Mouse (Mus musculus) hindbrain, embryonic 10.5 days (tissue): ENCODE data around the gene Cckbr. TPM values are rescaled to one million over a fixed set of nuclear protein-coding genes. Genes with fewer than 3 reads are reported as not detected.
"Not testable (repeated sequence)": the region's sequence is repeated elsewhere in the genome, so short reads cannot be mapped to it uniquely, and the experiment has no call there.

Experiments
- DNase-seq: peaks from one replicate; pipeline ENCODE4 v3.0.0-alpha.2; 2017; ENCODE audit warnings: low spot score
- H3K27ac ChIP-seq: fragments of 300-500 bp; sonication (generic); 2 replicates; pipeline ENCODE4 v1.5.1; 2016; ENCODE audit warnings: mild to moderate bottlenecking, moderate library complexity
- H3K27me3 ChIP-seq: fragments of 300-500 bp; sonication (generic); 2 replicates; pipeline ENCODE4 v1.6.1; 2016; ENCODE audit warnings: mild to moderate bottlenecking; ENCODE audit not compliant: poor library complexity, insufficient read depth, severe bottlenecking
- H3K36me3 ChIP-seq: fragments of 300-500 bp; sonication (generic); 2 replicates; pipeline ENCODE4 v1.6.1; 2016; ENCODE audit warnings: mild to moderate bottlenecking, moderate library complexity
- H3K4me1 ChIP-seq: fragments of 300-500 bp; sonication (generic); replicated peaks from 2 replicates; pipeline ENCODE4 v1.6.1; 2016; ENCODE audit warnings: mild to moderate bottlenecking
- H3K4me3 ChIP-seq: fragments of 300-500 bp; sonication (generic); 2 replicates; pipeline ENCODE4 v1.5.1; 2016; ENCODE audit warnings: mild to moderate bottlenecking, moderate library complexity
- H3K9me3 ChIP-seq: fragments of 300-500 bp; sonication (generic); 2 replicates; pipeline ENCODE4 v1.6.1; 2016; ENCODE audit warnings: mild to moderate bottlenecking, moderate library complexity
- WGBS: fragments of 180-500 bp; shearing (Covaris S2); methylation state at CpG from one replicate; pipeline ENCODE4 v1.1.7; 2016; 5-methylcytosine and 5-hydroxymethylcytosine counted together
- polyA plus RNA-seq: library from polyadenylated mRNA; unstranded; fragments of >200 nt; fragmentation: Nextera tagmentation; extraction: Ambion mirVana; gene quantifications from 2 replicates; pipeline ENCODE4 v1.2.1, GENCODE M21; 2016

Cckbr gene
- 0.49 and 0.60 TPM in 2 replicates for polyA plus RNA-seq

- H3K9me3 ChIP-seq, result no peaks in the 10 kb centered on the region
- 2% methylated on average over 31 of the region's 31 CpGs for WGBS
- H3K27me3 ChIP-seq, result peaks cover 51% of the 10 kb centered on the region
- no peaks in the 10 kb centered on the region for H3K36me3 ChIP-seq
- peaks cover 14% of the 10 kb centered on the region; the same call in 1 of the 2 replicates for H3K4me1 ChIP-seq
- H3K4me3 ChIP-seq, result peak within 1 kb of the TSS; percentile 61
- H3K27ac ChIP-seq, result peak within 1 kb of the TSS; percentile 74
- peak; percentile 44 for DNase-seq
These were observed at the start of gene Cckbr for GRCm38 (mm10) chr7:105425424-105426043. Gene Cckbr, plus strand, starts transcription at chr7:105425731.

- H3K4me3 ChIP-seq, result no peak overlapping the region
- no peaks in the 10 kb centered on the region for H3K27me3 ChIP-seq
- H3K4me1 ChIP-seq, result no peaks in the 10 kb centered on the region
- H3K36me3 ChIP-seq, result peaks cover 100% of the 10 kb centered on the region
- DNase-seq, result no peak
- no peak overlapping the region for H3K27ac ChIP-seq
- H3K9me3 ChIP-seq, result no peaks in the 10 kb centered on the region
- 92% methylated on average over 3 of the region's 3 CpGs for WGBS
These were observed 45.2 kb upstream of the Cckbr start for GRCm38 (mm10) chr7:105380329-105380728.

GRCm38 (mm10) chr7:105387696-105388095, 37.8 kb upstream of the Cckbr start:
- Histone ChIP-seq H3K9me3 (no peaks in the 10 kb centered on the region), H3K4me3 (no peak overlapping the region), H3K27me3 (no peaks in the 10 kb centered on the region), H3K27ac (no peak overlapping the region), H3K36me3 (peaks cover 78% of the 10 kb centered on the region), H3K4me1 (no peaks in the 10 kb centered on the region)
- 91% methylated on average over 2 of the region's 2 CpGs for WGBS
- no peak for DNase-seq

GRCm38 (mm10) chr7:105390236-105390635, 35.3 kb upstream of the Cckbr start:
- Histone ChIP-seq H3K9me3 (no peaks in the 10 kb centered on the region), H3K36me3 (peaks cover 60% of the 10 kb centered on the region), H3K4me1 (no peaks in the 10 kb centered on the region), H3K27ac (no peak overlapping the region), H3K4me3 (no peak overlapping the region), H3K27me3 (no peaks in the 10 kb centered on the region)
- DNase-seq, result no peak
- 93% methylated on average over 2 of the region's 2 CpGs for WGBS

- H3K27ac ChIP-seq, result no peak overlapping the region
- H3K4me1 ChIP-seq, result peaks cover 14% of the 10 kb centered on the region
- no peaks in the 10 kb centered on the region for H3K9me3 ChIP-seq
- no peak for DNase-seq
- H3K27me3 ChIP-seq, result no peaks in the 10 kb centered on the region
- no peak overlapping the region for H3K4me3 ChIP-seq
- WGBS, result 87% methylated on average over 1 of the region's 1 CpGs
- H3K36me3 ChIP-seq, result peaks cover 25% of the 10 kb centered on the region
These were observed 30.9 kb upstream of the Cckbr start for GRCm38 (mm10) chr7:105394606-105395005.

- Histone ChIP-seq H3K27ac (no peak overlapping the region), H3K36me3 (peaks cover 19% of the 10 kb centered on the region), H3K4me1 (peaks cover 14% of the 10 kb centered on the region), H3K27me3 (no peaks in the 10 kb centered on the region), H3K9me3 (no peaks in the 10 kb centered on the region), H3K4me3 (no peak overlapping the region)
- DNase-seq, result no peak
These were observed 30.3 kb upstream of the Cckbr start for GRCm38 (mm10) chr7:105395131-105395820.

- no peak overlapping the region for H3K27ac ChIP-seq
- peaks cover 16% of the 10 kb centered on the region for H3K36me3 ChIP-seq
- DNase-seq, result no peak
- H3K9me3 ChIP-seq, result no peaks in the 10 kb centered on the region
- no peak overlapping the region for H3K4me3 ChIP-seq
- H3K27me3 ChIP-seq, result no peaks in the 10 kb centered on the region
- peaks cover 22% of the 10 kb centered on the region for H3K4me1 ChIP-seq
These were observed 29.4 kb upstream of the Cckbr start for GRCm38 (mm10) chr7:105396126-105396525.

GRCm38 (mm10) chr7:105399058-105399934, 26.2 kb upstream of the Cckbr start:
- peaks cover 22% of the 10 kb centered on the region for H3K4me1 ChIP-seq
- peak overlapping the region; percentile 93 for H3K27ac ChIP-seq
- H3K27me3 ChIP-seq, result no peaks in the 10 kb centered on the region
- H3K36me3 ChIP-seq, result peaks cover 14% of the 10 kb centered on the region
- no peak for DNase-seq
- H3K9me3 ChIP-seq, result no peaks in the 10 kb centered on the region
- WGBS, result 3% methylated on average over 25 of the region's 25 CpGs
- H3K4me3 ChIP-seq, result peak overlapping the region; percentile 88

GRCm38 (mm10) chr7:105399935-105400624, 25.5 kb upstream of the Cckbr start, which contains the start of gene Fam160a2:
Gene Fam160a2, minus strand, starts transcription at chr7:105400054.
- H3K4me3 ChIP-seq, result peak within 1 kb of the TSS; percentile 88
- peak; percentile 100 for DNase-seq
- peak within 1 kb of the TSS; percentile 93 for H3K27ac ChIP-seq
- under 1% methylated on average over 55 of the region's 55 CpGs for WGBS
- H3K9me3 ChIP-seq, result no peaks in the 10 kb centered on the region
- peaks cover 22% of the 10 kb centered on the region for H3K4me1 ChIP-seq
- peaks cover 11% of the 10 kb centered on the region; the same call in 1 of the 2 replicates for H3K36me3 ChIP-seq
- no peaks in the 10 kb centered on the region for H3K27me3 ChIP-seq

GRCm38 (mm10) chr7:105404268-105404667, 21.3 kb upstream of the Cckbr start, which contains the start of gene Cnga4:
Gene Cnga4, plus strand, starts transcription at chr7:105404568.
- H3K36me3 ChIP-seq, result no peaks in the 10 kb centered on the region
- H3K27ac ChIP-seq, result no peak within 1 kb of the TSS
- WGBS, result 74% methylated on average over 5 of the region's 5 CpGs
- H3K9me3 ChIP-seq, result no peaks in the 10 kb centered on the region
- no peak within 1 kb of the TSS for H3K4me3 ChIP-seq
- H3K4me1 ChIP-seq, result peaks cover 11% of the 10 kb centered on the region
- no peaks in the 10 kb centered on the region for H3K27me3 ChIP-seq
- no peak for DNase-seq

- H3K9me3 ChIP-seq, result no peaks in the 10 kb centered on the region
- no peaks in the 10 kb centered on the region for H3K27me3 ChIP-seq
- no peak overlapping the region for H3K27ac ChIP-seq
- 79% methylated on average over 1 of the region's 1 CpGs for WGBS
- no peaks in the 10 kb centered on the region for H3K36me3 ChIP-seq
- no peak for DNase-seq
- H3K4me3 ChIP-seq, result no peak overlapping the region
- H3K4me1 ChIP-seq, result no peaks in the 10 kb centered on the region
These were observed 19.2 kb upstream of the Cckbr start for GRCm38 (mm10) chr7:105406322-105406721.

GRCm38 (mm10) chr7:105411874-105412632, 13.5 kb upstream of the Cckbr start:
- WGBS, result 62% methylated on average over 8 of the region's 8 CpGs
- not testable (repeated sequence) for H3K36me3 ChIP-seq, H3K4me1 ChIP-seq, H3K9me3 ChIP-seq, H3K27ac ChIP-seq, H3K27me3 ChIP-seq, H3K4me3 ChIP-seq
- DNase-seq, result peak; percentile 78
